24 mouse cellular contexts compared by ENCODE assay signal in the genomic region with DNA sequence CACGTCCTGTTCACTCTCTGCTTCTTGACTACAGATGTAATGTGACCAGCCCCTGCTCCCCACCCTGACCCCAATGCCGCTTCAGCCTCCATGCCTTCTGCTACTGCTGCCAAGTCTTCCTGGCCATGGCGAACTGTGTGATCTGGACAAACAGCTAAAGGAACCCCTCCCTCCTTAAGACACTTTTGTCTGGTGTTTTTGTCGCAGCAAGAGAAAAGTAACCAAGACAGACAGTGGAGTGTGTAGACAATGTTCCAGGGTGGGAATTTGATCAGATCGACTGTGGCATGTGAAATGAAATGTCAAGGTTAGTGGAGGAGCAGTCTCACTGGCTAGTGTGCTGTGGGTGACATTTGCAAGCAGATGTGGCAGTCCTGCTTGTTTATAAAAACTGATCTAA.
A peak's percentile ranks its signal among the peaks of the same experiment; 100 is the strongest.
DNase-seq lines count a peak whose midpoint lies in the region; ATAC-seq lines count a peak whose summit lies in the region.
"Had no signal": no experiment of that assay in that cellular context is flagged by ENCODE, and none has a peak within 500 bp of the region (broad histone marks: within the 10 kb centered on the region; RNA-seq: fewer than 3 reads in every experiment).

No protein-coding gene starts in this region.

- no peak for ATAC-seq in midbrain, embryonic 15.5 days (replicated peaks)
- ATAC-seq: activated CD4-positive, CD25-positive, alpha-beta regulatory T cell, adult 4 months; CD4-positive, CD25-positive, alpha-beta regulatory T cell, adult 4 months; forebrain, embryonic 13.5 days; forebrain, embryonic 15.5 days; forebrain, postnatal 0 days; Patski had no signal

- H3K4me1 ChIP-seq in midbrain, embryonic 15.5 days = peaks cover 5% of the 10 kb centered on the region
- H3K4me1 ChIP-seq: forebrain, embryonic 13.5 days; forebrain, embryonic 15.5 days had no signal

- H3K27ac ChIP-seq in midbrain, embryonic 15.5 days = no peak overlapping the region
- H3K27ac ChIP-seq: embryonic facial prominence, embryonic 10.5 days; embryonic facial prominence, embryonic 12.5 days; forebrain, embryonic 13.5 days; forebrain, embryonic 15.5 days had no signal

- no peaks in the 10 kb centered on the region for H3K27me3 ChIP-seq in midbrain, embryonic 15.5 days (replicated peaks)
- H3K27me3 ChIP-seq: CH12.LX; embryonic facial prominence, embryonic 12.5 days; forebrain, embryonic 13.5 days; forebrain, embryonic 15.5 days had no signal

- WGBS in midbrain, embryonic 15.5 days = 78% methylated on average over 5 of the region's 5 CpGs

- H3K36me3 ChIP-seq in midbrain, embryonic 15.5 days (replicated peaks) = no peaks in the 10 kb centered on the region
- H3K36me3 ChIP-seq: embryonic facial prominence, embryonic 10.5 days; embryonic facial prominence, embryonic 12.5 days; forebrain, embryonic 15.5 days; G1E had no signal

- no peak overlapping the region for H3K4me2 ChIP-seq in midbrain, embryonic 15.5 days
- H3K4me2 ChIP-seq: embryonic facial prominence, embryonic 12.5 days; forebrain, embryonic 13.5 days; forebrain, embryonic 15.5 days had no signal

- no peak overlapping the region for H3K9ac ChIP-seq in midbrain, embryonic 15.5 days
- H3K9ac ChIP-seq: embryonic facial prominence, embryonic 12.5 days; forebrain, embryonic 13.5 days; forebrain, embryonic 15.5 days; forebrain, postnatal 0 days had no signal

- H3K9me3 ChIP-seq in midbrain, embryonic 15.5 days = no peaks in the 10 kb centered on the region
- H3K9me3 ChIP-seq: embryonic facial prominence, embryonic 10.5 days; embryonic facial prominence, embryonic 12.5 days; forebrain, embryonic 13.5 days; forebrain, embryonic 15.5 days had no signal

- peak; percentile 63 to 78 for DNase-seq in adrenal gland, adult (ENCODE audit: inconsistent age in 2 of 2, low spot score in 1 of 2)
- no peak for DNase-seq in adrenal gland, postnatal 4 days (ENCODE audit: low spot score in 2 of 2)
- DNase-seq in adrenal gland, adult 2 months = peak; percentile 30
- DNase-seq in adrenal gland, postnatal 10 days = peak; percentile 17
- DNase-seq in adrenal gland, postnatal 25 days = peak; percentile 4
- no peak for DNase-seq in kidney, adult 8-10 months
- no peak for DNase-seq in right cerebral cortex, adult 18-20 months
- DNase-seq: B cell, adult 2 months; cerebellum, adult 11-12 months; cerebellum, adult 2 months; cerebellum, adult 9-10 months; cerebellum, postnatal 10 days; cerebellum, postnatal 25 days; forebrain, postnatal 0 days had no signal

- no peak overlapping the region for H3K4me3 ChIP-seq in midbrain, embryonic 15.5 days
- H3K4me3 ChIP-seq: embryonic facial prominence, embryonic 10.5 days; embryonic facial prominence, embryonic 12.5 days; forebrain, embryonic 13.5 days; forebrain, embryonic 15.5 days had no signal

Comparison
In these comparisons a context has a peak if more than half of its experiments do, and no peak if none do; other contexts are left out.
1. DNase-seq: peak in adrenal gland, adult (2 of 2), adrenal gland, adult 2 months (single experiment), adrenal gland, postnatal 10 days (single experiment) and adrenal gland, postnatal 25 days (single experiment); none in adrenal gland, postnatal 4 days (0 of 2), kidney, adult 8-10 months (0 of 2) and right cerebral cortex, adult 18-20 months (single experiment).